Mouse (Mus musculus) ES-CJ7 (cell line): ENCODE data around the gene Srf.
A peak's percentile ranks its signal among the peaks of the same experiment; 100 is the strongest.

Source experiments
- DNase-seq: peaks from one replicate; pipeline ENCODE4 v3.0.0; 2011; ENCODE audit warnings: low read depth, low spot score

Gene Srf

DNA sequence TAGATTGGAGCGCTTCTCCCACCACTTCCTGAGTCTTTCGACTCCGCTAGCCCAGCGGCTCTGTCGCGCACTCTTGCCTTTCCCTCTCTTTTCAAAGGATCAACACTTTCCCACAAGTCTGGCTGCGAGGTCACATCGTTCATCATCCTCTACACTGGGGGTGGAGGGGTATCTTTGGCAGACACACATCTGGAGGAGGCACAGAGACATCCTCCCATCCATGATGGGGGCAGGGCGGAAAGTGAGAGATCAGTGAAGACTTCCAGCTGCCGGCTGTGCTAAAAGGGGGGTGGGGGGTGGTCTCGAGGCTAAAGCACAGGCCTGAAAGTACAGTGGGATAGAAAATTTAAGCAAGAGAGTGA, 590 bp upstream of the Srf start:
- peak; percentile 56 for DNase-seq

DNA sequence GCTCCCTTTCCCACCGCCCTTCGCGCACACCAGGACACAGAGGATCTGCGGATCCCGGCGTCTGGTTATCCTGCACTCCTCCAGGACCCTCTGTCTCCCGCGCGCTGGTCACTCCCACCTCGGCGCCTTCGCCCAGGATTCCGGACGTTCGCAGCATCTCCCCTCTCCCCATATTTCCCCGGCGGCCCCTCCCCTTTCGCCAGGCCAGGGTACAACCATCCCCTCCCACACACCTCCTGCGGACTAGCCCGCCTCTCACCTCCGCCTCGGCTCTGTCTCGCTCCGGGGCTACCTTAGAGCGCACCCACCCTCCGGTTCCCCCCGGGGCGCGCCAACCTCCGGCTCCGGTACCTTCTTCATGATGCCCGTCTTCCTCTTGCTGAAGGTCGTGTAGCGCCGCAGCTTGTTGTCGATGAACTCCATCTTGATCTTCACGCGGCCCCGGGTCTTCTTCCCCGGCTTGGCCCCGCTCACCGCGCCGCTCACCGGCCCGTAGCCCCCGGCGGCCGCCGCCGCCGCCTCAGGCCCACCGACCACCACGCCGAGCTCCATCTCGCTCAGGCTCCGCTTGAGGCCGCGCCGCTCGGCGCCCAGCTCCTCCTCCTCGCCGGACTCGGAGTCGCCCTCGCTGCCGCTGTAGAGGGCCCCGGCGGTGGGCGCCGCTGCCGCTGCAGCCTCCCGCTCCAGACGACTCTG, 850 bp downstream of the Srf start:
- peak; percentile 39 for DNase-seq

DNA sequence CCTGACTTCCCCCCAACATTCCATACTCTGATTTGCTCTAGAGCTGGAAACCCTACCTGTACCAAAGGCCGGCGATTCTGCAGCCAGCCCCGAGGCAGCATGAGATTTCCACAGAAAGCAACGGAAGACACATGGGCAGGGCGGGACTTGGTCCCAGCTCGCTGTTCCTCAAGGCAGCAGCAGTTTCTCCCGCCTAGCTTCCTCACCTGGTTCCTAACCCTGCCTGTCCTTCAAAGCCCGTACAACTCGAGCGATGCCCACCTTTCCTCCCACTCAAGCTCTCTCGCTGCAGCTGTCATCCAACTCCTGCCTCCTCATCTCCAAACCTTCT, 1.4 kb downstream of the Srf start:
- no peak for DNase-seq

DNA sequence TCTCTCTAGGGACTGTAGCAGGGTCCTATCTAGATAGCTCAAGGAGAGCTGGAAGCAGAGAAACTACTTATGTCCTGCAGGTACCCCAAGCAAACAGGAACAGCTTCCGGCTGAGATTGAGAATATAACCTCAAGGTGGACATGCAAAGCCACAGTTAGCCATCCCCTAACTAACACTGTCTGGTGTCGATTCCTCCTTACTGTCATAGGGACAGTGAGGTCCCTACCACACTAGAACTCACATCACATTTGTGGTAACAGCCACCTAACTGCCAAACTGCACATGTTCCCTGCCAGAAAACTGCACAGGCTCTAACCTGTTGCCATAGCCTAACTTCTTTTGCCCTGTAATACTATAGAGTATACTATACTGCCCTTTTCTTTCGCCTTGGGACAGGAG, 2.0 kb downstream of the Srf start:
- DNase-seq, result no peak

DNA sequence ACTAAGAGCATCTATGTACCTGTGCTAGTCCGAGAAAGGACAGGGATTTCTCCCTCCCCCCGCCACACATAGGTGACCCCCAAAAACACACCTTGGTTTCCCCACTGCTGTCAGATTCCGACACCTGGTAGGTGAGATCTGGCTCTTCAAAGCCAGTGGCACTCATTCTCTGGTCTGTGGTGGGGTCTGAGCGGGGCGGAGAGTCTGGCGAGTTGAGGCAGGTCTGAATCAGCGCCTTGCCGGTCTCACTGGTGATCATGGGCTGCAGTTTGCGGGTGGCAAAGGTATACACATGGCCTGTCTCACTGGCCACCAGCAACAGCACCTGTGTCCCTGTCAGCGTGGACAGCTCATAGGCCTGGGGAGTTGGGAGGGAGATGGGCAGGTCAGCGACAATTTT, 2.5 kb downstream of the Srf start:
- DNase-seq, result no peak

DNA sequence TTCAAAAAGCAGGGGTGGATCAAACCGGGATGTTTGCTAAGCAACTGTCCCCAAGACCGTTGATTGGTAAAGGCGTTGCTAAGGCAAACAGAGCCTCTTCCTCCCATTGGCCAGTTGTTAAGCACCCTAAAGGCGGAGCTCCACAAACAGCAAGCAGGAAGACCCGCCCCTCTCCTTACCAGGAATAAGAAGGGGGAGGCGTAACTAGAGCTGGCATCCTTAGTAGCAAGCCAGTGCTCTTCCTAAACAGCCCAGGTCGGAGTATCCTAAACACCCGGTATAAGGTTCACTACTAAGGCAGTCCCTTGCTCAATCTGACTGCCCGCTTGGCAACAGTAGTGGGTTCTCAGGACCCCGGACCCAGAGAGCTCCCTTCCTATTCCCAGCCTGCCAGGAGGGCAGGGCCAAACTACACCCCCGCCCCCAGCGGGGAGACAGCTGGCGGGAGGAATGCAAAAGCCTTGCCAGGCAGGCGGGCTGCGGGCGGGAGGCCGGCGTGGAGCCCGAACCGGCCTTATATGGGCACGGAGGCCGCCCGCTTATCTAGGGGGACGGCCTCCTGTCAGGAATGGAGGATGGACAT, 3.0 kb downstream of the Srf start:
- DNase-seq, result peak; percentile 96

DNA sequence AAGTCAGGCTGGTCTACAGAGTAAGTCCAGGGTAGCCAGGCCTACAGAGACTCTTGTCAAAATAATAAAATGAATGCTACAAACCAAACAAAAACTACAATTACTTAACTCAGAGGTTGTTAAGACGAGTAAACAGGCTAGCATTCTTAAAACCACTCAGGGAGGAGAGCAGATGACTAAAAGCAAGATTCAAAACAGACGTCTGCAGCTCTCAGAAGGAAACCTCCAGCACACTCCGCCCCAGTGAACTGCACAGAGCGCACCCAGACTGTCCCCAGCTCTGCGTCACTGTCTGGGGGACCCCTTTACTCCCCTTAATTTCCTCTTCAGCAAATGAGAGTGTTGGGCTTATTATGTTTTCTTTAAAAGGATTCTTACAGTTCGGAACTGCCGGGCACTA, 3.8 kb downstream of the Srf start:
- no peak for DNase-seq

DNA sequence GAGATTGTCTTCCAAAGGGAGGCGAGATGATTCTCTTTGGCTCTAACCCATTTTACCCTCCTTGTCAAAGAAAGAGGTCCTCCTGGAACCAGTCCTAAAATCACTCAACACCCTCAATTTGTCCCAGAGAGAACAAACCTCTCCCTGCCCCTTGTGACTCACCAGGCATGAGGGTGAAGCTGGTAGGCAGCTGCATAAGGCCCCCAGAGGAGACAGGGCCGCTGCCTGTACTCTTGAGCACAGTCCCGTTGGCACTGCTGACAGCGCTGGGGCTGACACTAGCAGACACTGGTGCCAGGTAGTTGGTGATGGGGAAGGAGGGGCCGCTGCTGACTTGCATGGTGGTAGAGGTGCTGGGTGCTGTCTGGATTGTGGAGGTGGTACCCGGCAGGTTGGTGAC, 4.6 kb downstream of the Srf start:
- DNase-seq, result no peak

DNA sequence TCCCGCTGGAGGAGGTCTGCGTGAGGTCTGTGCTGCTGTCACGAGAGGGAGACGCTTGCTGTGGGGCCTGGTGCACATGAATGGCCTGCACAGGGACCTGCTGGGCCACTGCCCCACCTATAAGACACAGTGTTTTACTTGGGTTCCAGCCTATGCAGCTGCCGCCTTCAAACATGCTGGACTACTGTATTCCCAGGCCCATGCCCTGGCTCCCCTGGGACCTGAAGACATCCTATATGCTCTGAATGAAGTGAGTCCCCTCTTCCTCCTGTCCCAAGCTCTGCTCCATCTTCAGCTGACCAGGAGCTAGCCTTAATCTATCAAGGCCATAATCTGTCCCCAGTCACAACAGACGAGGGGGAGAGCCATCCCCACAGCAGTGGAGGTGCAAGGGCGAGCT, 5.1 kb downstream of the Srf start:
- no peak for DNase-seq

DNA sequence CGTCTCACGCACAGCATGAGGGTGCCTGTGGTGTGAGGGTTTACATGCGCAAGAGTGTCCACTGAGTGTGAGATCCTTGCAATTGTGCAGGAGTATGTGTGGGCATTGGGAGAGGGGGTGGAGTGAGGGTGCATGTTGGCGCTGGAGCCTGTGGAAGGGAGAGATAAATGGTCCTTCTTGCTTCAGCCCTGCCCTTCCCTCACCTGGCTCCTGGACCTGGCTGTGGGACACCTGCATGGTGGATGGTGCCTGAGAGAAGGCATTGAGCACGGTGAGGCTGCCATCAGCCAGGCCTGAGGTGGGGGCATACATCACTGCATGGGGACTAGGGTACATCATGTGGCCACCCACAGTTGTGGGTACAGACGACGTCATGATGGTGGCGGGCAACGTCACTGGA, 6.3 kb downstream of the Srf start:
- no peak for DNase-seq

DNA sequence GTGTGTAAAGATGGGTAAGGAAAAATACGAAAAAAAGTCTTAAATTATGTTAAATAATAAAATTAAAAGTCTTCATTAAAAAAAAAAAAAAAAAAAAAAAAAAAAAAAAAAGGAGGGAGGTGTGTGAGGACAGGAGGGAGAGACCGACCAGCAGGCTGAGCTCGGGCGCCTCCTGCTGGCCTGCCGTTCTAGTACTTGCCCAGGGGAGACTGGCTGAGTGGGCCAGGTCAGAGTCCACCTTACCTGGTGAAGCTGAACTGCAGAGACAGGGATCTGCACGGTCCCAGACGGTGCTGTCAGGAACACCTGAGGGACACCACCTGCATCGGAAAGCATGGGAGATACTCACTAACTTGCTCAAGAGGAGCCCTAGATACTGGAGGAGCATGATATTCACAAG, 6.8 kb downstream of the Srf start:
- peak; percentile 71 for DNase-seq

DNA sequence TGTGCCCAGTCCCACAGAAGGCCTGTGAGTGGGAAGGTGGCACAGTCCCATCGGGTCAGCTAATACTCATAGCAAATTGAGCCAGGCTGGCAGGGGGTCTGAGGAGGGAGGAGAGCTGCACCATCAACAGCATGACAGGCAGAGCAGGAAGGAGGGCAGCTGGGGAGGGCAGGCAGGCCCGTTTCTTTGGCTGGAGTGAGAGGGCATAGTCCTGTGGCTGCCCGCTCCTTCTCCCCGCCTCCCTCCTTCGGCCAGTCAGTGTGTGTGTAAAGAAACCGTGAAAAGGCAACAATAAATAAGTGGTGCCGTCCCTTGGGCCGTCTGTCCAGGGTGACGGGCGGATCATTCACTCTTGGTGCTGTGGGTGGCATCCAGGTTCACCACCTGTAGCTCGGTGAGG, 7.2 kb downstream of the Srf start:
- no peak for DNase-seq

DNA sequence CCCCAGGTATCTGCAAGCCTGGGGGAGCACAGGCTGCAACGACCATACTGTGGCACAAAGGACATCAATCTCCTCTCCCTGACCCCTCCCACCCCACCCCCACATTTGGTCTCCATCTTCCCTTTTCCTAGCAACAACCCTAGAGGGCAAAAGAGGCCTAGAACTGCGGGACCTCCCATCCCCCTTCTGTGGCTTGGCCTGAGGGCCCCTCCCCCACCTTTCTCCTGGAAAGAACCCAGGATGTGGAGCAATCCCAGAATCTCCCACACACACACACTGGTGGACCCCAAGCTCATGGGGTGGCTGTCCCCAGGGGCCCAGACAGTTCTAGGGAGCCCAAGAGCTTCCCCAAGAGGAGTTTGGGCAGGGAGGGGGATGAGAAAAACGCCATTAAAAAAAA, 8.1 kb downstream of the Srf start:
- peak; percentile 54 for DNase-seq

DNA sequence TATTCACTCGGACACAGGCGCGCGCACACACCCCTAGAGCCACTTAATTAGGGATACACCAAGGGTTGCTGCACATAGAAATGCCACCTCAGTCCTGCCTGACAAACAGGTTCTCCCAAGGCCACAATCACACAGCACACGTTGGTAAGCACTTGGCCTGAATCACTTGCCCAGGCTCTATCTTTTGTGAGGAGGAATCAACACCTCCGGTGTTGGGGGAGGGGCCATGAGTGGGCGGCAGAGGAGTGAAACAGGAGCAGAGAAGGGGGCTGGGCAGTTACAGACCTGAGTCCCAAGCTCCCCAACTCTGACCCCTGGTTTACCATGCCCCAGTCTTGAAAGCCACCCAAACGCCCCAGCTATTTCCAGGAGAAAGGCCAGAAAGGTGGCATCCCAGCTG, 9.0 kb downstream of the Srf start:
- DNase-seq, result peak; percentile 52

DNA sequence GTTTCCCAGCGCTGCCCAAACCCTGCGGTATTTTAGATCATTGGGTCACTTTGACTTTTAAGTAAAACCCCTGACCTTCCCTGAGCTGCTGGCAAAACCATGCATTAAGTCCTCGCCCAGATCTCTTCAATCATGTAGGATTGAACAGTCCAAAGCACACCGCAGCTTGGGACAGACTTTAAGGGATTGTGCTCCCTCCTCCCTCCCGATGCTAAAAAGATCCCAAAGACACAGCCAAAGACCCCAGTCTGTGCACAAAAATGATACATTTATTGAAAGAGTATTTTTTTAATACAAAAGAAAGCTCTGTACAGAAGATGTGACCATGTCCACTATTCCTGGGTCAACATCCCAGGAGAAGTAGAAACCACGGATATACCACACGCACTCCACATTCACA, 9.4 kb downstream of the Srf start:
- no peak for DNase-seq

DNA sequence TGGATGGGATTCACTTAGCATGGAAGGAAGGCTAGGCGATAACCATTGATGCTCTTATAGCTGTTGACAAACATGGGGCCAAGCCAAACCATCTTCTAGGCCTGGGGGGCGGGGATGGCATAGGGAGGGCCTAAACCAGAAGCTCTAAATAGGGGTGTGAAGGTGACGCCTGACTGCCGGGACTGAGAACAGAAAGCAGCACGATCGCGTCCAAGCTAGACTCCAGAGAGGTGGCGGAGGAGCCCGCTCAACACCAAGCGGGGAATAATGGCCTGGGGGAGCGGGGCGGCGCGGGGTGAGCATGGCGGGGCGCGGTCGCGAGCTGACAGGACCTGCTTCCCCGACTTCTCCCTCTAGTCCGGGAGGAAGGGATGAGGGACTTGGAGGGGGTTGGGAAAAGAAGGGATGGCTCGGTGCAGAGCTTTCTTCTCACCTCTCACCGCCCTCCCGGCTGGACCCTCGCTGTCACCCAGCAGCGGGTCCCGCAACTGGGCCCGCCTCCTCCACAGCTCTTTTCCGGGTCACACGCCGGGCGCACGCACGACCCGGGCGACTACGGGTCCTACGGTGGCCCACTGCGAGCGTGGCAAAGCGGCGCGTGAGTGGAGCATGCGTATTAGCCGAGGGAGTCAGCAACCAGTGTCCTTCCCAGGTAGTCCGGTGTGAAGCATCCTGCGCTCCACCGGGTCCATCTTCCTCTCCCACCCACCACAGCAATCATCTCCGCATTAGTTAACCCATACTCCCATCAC, 10.0 kb downstream of the Srf start, which contains the start of gene Cul9:
Gene Cul9, minus strand, starts transcription at position 576 of the 752 bp plus-strand sequence.
- DNase-seq, result peak; percentile 58

DNA sequence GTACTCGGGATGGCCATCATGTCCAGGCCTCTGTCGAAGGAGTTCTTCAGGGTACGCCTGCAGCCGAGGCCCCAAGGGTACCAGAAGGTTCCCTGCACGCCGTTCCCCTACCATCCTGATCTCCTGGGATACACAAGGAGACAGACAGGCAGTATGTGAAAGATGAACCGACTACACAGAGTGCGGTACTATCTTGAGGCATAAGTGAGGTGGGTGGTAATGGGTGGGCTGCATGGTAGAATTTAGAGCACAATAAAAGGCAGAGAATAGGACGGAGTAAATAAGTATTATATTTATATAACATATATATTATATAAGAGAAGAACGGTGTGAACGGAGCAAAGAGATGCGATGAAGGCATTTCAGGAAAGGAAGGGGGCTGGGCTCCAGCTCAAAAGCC, 12.3 kb downstream of the Srf start:
- DNase-seq, result no peak

DNA sequence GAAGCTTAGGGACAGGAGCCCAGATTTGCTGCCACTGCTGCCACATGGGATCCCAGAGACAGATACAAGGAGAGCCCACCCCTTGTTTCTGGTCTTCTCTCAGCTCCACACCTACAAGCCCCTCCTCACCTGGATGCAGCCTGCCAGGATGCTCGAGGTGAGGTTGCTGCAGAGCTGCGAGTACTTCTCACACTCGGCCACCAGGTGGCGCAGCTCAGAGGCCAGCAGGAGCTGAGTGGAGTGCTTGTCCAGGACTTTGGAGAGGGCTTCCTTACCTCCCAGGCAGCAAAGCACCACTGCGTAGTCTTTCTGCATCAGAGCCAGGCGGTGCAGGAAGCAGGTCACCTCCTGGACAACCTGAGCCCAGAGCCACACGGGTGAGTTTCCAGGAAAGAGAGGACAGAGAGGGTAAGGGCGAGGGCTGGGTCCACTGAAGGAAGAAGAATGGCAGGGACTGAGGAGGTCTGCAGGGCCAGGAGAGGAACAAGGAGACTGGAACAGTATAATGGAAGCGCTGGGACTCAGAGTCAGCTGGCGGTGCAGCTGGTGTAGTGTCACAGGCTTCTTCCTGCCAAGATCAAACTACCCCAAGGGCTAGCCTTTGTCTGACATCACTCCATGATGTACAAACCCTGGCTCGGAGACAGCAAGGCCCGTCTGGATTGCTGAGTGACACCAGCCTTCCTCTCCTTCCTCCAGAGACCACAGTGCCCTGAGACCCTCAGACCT, 30.2 kb downstream of the Srf start:
- peak; percentile 85 for DNase-seq

DNA sequence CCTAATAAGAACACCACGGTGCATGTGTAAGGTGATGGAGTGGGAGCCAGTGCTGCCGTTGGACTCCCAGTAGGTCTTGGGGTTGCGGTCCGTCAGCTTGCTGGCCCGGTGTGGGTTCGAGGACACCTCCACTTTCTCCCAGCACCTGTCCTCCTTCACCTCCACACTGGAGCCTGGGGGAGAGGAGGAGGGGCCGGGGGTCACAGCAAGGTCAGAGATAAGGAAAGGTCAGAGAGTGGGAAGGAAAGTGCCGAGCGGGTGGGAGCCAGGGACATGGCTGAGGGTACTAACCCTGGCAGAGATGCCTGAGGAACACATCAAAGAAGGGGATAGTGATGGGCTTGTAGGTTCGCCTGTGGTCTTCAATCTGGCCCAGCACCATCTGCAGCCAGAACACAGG, 30.9 kb downstream of the Srf start:
- DNase-seq, result no peak

DNA sequence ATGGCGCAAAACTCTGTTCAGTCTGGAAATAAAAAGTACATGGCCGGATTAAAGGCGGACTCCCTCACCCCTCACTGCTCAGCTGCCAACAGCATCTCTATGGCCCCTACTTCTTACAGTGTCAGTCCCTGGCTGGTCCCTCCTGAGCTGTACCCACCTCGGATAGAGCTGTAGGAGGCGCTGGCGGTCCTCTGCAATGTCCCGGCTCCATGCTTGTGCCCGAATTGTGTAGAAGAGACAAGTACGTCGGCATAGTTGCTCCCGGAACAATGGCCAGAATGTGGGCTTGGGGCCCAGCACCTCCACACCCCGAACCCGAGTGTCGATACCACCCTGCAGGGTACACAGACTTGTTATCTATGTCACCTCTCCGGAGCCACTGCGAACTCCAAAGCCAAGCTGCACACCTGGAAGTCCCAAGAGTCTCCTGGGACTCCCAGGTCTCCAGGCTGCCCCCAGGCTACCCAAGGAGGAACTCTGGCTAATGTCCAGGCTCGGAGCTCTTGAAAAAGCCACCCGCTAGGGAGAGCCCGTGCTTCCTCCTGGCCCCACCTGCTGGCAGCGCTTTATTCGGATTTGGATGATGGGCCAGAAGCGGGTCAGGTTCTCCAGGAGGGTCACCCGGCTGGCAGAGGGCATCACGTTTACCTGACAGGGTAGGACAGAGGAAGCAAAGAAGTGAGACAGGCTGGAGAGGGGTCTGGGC, 33.9 kb downstream of the Srf start:
- peak; percentile 72 for DNase-seq

DNA sequence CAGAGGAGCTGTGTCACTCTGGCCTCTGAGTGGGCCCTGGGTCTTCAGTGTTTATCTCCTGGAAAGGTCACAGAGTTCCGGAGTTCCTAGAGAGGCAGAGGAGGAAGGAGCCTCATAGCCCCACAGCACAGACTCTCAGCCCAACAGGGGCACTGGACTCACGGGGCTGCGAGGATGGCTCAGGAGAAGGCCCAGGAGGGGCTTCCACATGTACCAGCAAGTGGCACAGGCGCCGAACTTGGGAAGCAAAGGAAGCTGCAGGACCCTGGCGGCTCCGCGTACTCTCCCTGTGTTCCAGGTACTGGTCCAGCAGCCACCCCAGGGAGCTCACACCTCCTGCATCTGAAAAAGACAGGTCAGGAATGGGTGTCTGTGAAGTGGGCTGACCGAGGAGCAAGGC, 34.8 kb downstream of the Srf start:
- no peak for DNase-seq

DNA sequence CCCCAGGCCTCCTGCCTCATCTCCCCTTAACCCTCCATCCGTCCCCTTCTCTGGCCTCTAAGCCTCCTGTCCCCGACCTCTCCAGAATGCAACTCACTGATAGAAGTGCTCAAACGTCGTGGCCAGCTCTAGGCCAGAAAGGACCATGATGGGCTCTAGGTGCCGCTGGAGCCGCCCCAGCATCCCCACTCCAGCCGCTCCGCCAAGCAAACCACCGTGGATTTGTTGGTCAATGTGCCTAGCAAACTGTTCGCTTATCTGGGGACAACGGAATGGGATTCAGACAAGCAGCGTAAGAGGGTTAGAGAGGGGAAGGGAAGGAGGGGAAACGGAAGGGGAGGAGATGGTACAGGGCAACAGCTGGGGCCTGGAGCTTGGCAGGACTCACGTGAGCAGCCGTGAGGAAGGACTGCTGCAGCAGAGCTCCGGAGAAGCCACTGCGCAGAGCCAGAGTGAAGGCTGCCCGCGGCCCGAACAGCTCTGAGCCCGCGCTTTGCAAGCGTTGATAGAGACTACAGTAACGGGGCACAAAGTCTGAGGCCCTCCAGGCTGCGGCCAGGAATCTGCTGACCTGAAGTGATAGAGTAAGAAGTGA, 35.5 kb downstream of the Srf start:
- DNase-seq, result no peak
